Mouse (Mus musculus): ENCODE measurements around the gene Chd1l. TPM values are rescaled to one million over a fixed set of nuclear protein-coding genes. Genes with fewer than 3 reads are reported as not detected.

Chd1l gene
- total RNA-seq, 2 experiments from 2014 or later: 17.7 to 18.7 TPM

DNA sequence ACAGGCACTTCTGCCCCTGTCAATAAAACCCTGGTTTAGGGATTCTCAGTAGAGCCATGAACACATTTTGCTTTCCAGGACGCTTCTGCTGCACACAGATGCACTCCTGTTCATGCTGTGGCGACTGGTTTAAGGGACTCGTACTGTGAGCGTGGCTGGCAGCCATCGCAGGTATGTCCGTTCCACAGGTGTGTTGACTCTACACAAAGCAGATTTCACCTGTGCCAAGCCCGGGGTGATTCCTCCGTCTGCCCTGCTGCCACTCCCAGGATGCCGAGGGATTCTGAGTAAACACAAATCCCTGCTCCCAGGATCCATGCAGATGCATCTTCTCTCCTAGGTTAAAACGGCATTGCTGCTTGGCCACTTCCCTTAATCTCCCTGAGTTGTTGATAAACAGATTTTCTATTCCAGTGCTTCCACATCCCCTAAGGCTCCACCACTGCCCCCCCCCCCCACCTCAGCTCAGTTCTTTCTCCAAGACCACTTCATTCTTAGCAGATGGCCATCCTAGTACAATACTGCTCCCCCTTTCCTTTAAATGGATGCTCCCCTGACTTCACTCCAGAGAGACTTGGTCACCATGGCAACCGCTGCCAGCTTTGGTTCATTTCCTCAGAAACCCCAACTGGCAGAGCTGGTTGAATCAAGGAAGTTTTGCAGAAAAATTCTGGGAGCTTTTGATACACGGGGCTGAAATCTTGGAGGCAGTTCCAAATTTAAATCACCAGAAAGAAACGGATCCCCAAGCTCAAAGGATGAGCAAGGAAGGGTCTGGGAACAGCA, 87.9 kb downstream of the Chd1l start:
- DNase-seq: no peak

- no peak for DNase-seq
Measured at GRCm38 (mm10) chr3:97519883-97520282, 90.1 kb downstream of the Chd1l start.

- DNase-seq: no peak
Measured at GRCm38 (mm10) chr3:97512296-97512695, 97.7 kb downstream of the Chd1l start.

Other genes with a start within 250 kb of the Chd1l start
- gene Olfr1402, start 188.2 kb downstream of the Chd1l start, total RNA-seq (2021): not detected
- gene Fmo5, start 18.6 kb upstream of the Chd1l start, total RNA-seq (2021): 1 to 10 TPM; 4.9 TPM
- gene Prkab2, start 48.0 kb upstream of the Chd1l start, total RNA-seq (2021): 10 to 100 TPM; 17.0 to 18.5 TPM
- gene Gm17651, start 64.5 kb upstream of the Chd1l start, total RNA-seq (2021): not detected

Data from heart, postnatal 4 days (tissue).